Mouse (Mus musculus) hindbrain, embryonic 12.5 days (tissue): ENCODE data around the gene Tomm5. TPM values are rescaled to one million over a fixed set of nuclear protein-coding genes. Genes with fewer than 3 reads are reported as not detected.
"Not testable (repeated sequence)": the region's sequence is repeated elsewhere in the genome, so short reads cannot be mapped to it uniquely, and the experiment has no call there.

Source experiments
- ATAC-seq: fragments of 200-750 bp; cut with Nextera tagmentation; 2 replicates; pipeline ENCODE4 v1.8.0; 2017; ENCODE audit warnings: moderate TSS enrichment; ENCODE audit not compliant: low FRiP score
- H3K27ac ChIP-seq: fragments of 300-500 bp; sonication (generic); 2 replicates; pipeline ENCODE4 v1.5.1; 2016; ENCODE audit warnings: mild to moderate bottlenecking
- H3K27me3 ChIP-seq: fragments of 300-500 bp; sonication (generic); 2 replicates; pipeline ENCODE4 v1.6.1; 2016; ENCODE audit warnings: mild to moderate bottlenecking
- H3K36me3 ChIP-seq: fragments of 300-500 bp; sonication (generic); 2 replicates; pipeline ENCODE4 v1.6.1; 2016; ENCODE audit warnings: mild to moderate bottlenecking
- H3K4me1 ChIP-seq: fragments of 300-500 bp; sonication (generic); 2 replicates; pipeline ENCODE4 v1.6.1; 2016
- H3K4me2 ChIP-seq: fragments of 300-500 bp; sonication (generic); replicated peaks from 2 replicates; pipeline ENCODE4 v1.6.1; 2016; ENCODE audit warnings: mild to moderate bottlenecking
- H3K4me3 ChIP-seq: fragments of 300-500 bp; sonication (generic); 2 replicates; pipeline ENCODE4 v1.5.1; 2016; ENCODE audit warnings: mild to moderate bottlenecking
- H3K9ac ChIP-seq: fragments of 300-500 bp; sonication (generic); 2 replicates; pipeline ENCODE4 v1.6.1; 2016; ENCODE audit warnings: mild to moderate bottlenecking, moderate library complexity
- H3K9me3 ChIP-seq: fragments of 300-500 bp; sonication (generic); replicated peaks from 2 replicates; pipeline ENCODE4 v1.6.1; 2016; ENCODE audit warnings: mild to moderate bottlenecking
- WGBS: fragments of 180-500 bp; shearing (Covaris S2); methylation state at CpG from one replicate; pipeline ENCODE4 v1.1.7; 2016; 5-methylcytosine and 5-hydroxymethylcytosine counted together
- polyA plus RNA-seq: library from polyadenylated mRNA; unstranded; fragments of >200 nt; fragmentation: Nextera tagmentation; extraction: Ambion mirVana; gene quantifications from 2 replicates; pipeline ENCODE4 v1.2.1, GENCODE M21; 2016

Tomm5 gene
- polyA plus RNA-seq, 1 experiment from 2014 or later, result 148 TPM

GRCm38 (mm10) chr4:45063836-45064235 is 44.1 kb downstream of the Tomm5 start:
- peaks cover 24% of the 10 kb centered on the region for H3K36me3 ChIP-seq
- H3K27me3 ChIP-seq, ATAC-seq, H3K4me3 ChIP-seq, H3K4me2 ChIP-seq, H3K4me1 ChIP-seq, H3K9me3 ChIP-seq, H3K9ac ChIP-seq, H3K27ac ChIP-seq: not testable (repeated sequence)
- 90% methylated on average over 1 of the region's 1 CpGs for WGBS

GRCm38 (mm10) chr4:45055451-45055850 is 52.5 kb downstream of the Tomm5 start:
- Histone ChIP-seq H3K36me3 (peaks cover 45% of the 10 kb centered on the region), H3K4me3 (no peak overlapping the region), H3K9me3 (no peaks in the 10 kb centered on the region), H3K27me3 (no peaks in the 10 kb centered on the region), H3K4me2 (no peak overlapping the region), H3K27ac (no peak overlapping the region), H3K9ac (no peak overlapping the region), H3K4me1 (no peaks in the 10 kb centered on the region)
- ATAC-seq, result no peak
- WGBS, result 85% methylated on average over 8 of the region's 8 CpGs

Other genes with a start within 250 kb of the Tomm5 start
- gene Grhpr, start 126.7 kb downstream of the Tomm5 start, polyA plus RNA-seq, result 38.1 and 43.2 TPM in 2 replicates
- 51.0 and 53.1 TPM in 2 replicates for gene Zbtb5, start 95.7 kb downstream of the Tomm5 start, polyA plus RNA-seq
- gene Polr1e, start 89.5 kb downstream of the Tomm5 start, polyA plus RNA-seq, result 38.6 and 46.9 TPM in 2 replicates
- gene Fbxo10, start 23.5 kb downstream of the Tomm5 start, polyA plus RNA-seq, result 17.5 and 17.6 TPM in 2 replicates
- 2.0 and 2.5 TPM in 2 replicates for gene Frmpd1, start 76.8 kb upstream of the Tomm5 start, polyA plus RNA-seq
- 16.8 and 18.5 TPM in 2 replicates for gene Trmt10b, start 189.0 kb upstream of the Tomm5 start, polyA plus RNA-seq
- 16.7 and 18.8 TPM in 2 replicates for gene Dcaf10, start 234.0 kb upstream of the Tomm5 start, polyA plus RNA-seq
- 64.4 and 67.8 TPM in 2 replicates for gene Exosc3, start 234.6 kb upstream of the Tomm5 start, polyA plus RNA-seq